In the genomic region with DNA sequence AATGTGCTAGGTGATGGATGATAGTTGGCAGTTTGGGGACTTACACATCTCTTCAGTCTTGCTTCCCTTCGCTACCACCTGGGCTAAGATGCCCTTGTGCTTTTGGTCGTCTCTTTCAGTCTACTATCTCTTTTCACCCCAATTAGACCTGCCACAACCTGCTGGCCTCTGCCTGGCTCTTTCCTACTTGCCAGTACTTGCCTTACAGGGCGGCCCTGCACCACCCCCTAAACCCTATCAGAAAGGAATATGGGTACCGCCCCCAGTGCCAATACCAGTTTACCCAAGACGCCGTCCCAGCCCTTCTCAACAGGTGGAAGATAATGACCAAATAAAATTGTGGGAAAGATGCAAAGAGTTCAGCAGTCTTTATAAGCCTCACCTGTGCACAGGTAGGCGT, we compare ENCODE assay signal across 1 mouse cellular context.
TF ChIP-seq lines count a peak whose summit lies in the region.

No protein-coding gene starts in this region.

TF ChIP-seq in CH12.LX, 34 proteins besides CTCF, POLR2A, EP300 and RAD21 (continued from another document):
- TF ChIP-seq MEF2A (IDR thresholded peaks at IDR 0.05; ENCODE audit: borderline replicate concordance, low read depth, low read length) = no peak
